Mouse (Mus musculus) kidney, postnatal 25 days (tissue): Measurements from ENCODE around the gene Copz2.
"Not testable (repeated sequence)": the region's sequence is repeated elsewhere in the genome, so short reads cannot be mapped to it uniquely, and the experiment has no call there.

Experiments
- DNase-seq, 2 experiments: peaks; one replicate each; pipeline ENCODE4 v3.0.0; 2021; ENCODE audit warnings: mixed read lengths in 2 of 2

The Copz2 gene

GRCm38 (mm10) chr11:96849681-96850467, at the start of gene Copz2:
Gene Copz2, plus strand, starts transcription at chr11:96849870.
- peak; percentile 58 to 76 for DNase-seq

GRCm38 (mm10) chr11:96805606-96806005, 44.1 kb upstream of the Copz2 start:
- DNase-seq: no peak

- DNase-seq: no peak
Observed at GRCm38 (mm10) chr11:96808066-96808465, 41.6 kb upstream of the Copz2 start.

GRCm38 (mm10) chr11:96809562-96810235, 40.0 kb upstream of the Copz2 start:
- no peak for DNase-seq

- not testable (repeated sequence) for DNase-seq
Observed at GRCm38 (mm10) chr11:96811188-96811587, 38.5 kb upstream of the Copz2 start.

- no peak for DNase-seq
Observed at GRCm38 (mm10) chr11:96813455-96813854, 36.2 kb upstream of the Copz2 start.

- DNase-seq: no peak
Observed at GRCm38 (mm10) chr11:96813920-96814319, 35.8 kb upstream of the Copz2 start.

- no peak for DNase-seq
Observed at GRCm38 (mm10) chr11:96814443-96814842, 35.2 kb upstream of the Copz2 start.

GRCm38 (mm10) chr11:96815895-96816294, 33.8 kb upstream of the Copz2 start:
- DNase-seq: no peak

- DNase-seq: no peak
Observed at GRCm38 (mm10) chr11:96816494-96816893, 33.2 kb upstream of the Copz2 start.

GRCm38 (mm10) chr11:96816979-96817378, 32.7 kb upstream of the Copz2 start:
- no peak for DNase-seq

GRCm38 (mm10) chr11:96818128-96818710, 31.5 kb upstream of the Copz2 start:
- DNase-seq: no peak

GRCm38 (mm10) chr11:96821956-96822355, 27.7 kb upstream of the Copz2 start:
- DNase-seq: no peak

- DNase-seq: peak in 1 of 2 experiments; percentile 59
Observed at GRCm38 (mm10) chr11:96822675-96823470, 26.8 kb upstream of the Copz2 start.

GRCm38 (mm10) chr11:96823471-96823837, 26.2 kb upstream of the Copz2 start:
- DNase-seq: peak in 1 of 2 experiments; percentile 46

GRCm38 (mm10) chr11:96823880-96824782, 25.5 kb upstream of the Copz2 start:
- peak; percentile 92 to 97 for DNase-seq

GRCm38 (mm10) chr11:96824783-96825495, 24.7 kb upstream of the Copz2 start:
- peak; percentile 76 to 90 for DNase-seq

- peak; percentile 68 to 73 for DNase-seq
Observed at GRCm38 (mm10) chr11:96826481-96826880, 23.2 kb upstream of the Copz2 start.

GRCm38 (mm10) chr11:96827062-96827581, 22.5 kb upstream of the Copz2 start:
- peak; percentile 40 to 68 for DNase-seq

GRCm38 (mm10) chr11:96827917-96828316, 21.8 kb upstream of the Copz2 start:
- no peak for DNase-seq

GRCm38 (mm10) chr11:96828881-96829280, 20.8 kb upstream of the Copz2 start:
- no peak for DNase-seq
